Mouse (Mus musculus): ENCODE measurements at regions not wholly inside any gene's neighbourhood (a gene's known extent, or its start where the extent isn't known, plus 50 kb on each side); places are given as distances from the start of the nearest gene placed in this dataset.
A peak's percentile ranks its signal among the peaks of the same experiment; 100 is the strongest.

GRCm38 (mm10) chr19:30427484-30427883, 122.0 kb downstream of the Dkk1 start:
- DNase-seq (ENCODE audit: low read depth, low spot score) = peak; percentile 25

- DNase-seq (ENCODE audit: low read depth, low spot score) = no peak
Measured at GRCm38 (mm10) chr19:30433141-30433540, 116.3 kb downstream of the Dkk1 start.

GRCm38 (mm10) chr19:30435054-30435738, 114.3 kb downstream of the Dkk1 start:
- DNase-seq (ENCODE audit: low read depth, low spot score) = no peak

DNA sequence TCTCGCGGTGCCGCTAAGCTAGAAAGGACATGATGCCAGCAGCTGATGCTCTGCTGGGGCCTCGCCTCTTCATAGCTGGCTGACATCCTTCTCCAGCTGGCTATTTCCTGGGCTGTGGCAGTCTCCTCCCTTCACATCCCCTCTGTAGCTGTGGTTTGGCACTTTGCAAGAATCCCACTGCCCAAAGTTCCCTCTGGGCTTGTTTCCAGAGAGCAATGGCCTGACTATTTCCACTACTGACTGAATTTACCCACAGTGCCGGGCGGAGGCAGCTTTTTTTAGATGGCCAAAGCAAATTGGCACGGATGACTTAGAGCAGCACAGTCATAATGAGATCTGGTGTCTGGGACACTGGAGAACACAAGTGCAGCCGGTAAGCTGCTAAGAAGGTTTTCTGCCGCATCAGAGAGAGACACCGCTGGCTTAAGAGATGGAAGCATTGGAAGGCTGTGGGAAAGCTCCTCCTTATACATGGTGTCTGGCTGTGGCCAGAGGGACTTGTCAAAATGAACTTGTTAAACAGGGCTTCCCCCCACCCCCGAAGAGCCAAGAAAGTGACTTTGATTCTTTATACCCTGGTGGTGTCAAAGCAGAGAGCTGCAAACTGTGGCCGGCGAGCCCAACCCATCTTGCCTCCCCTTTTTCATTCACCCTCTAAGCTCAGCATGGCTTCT, 98.5 kb downstream of the Dkk1 start:
- no peak for DNase-seq (ENCODE audit: low read depth, low spot score)

DNA sequence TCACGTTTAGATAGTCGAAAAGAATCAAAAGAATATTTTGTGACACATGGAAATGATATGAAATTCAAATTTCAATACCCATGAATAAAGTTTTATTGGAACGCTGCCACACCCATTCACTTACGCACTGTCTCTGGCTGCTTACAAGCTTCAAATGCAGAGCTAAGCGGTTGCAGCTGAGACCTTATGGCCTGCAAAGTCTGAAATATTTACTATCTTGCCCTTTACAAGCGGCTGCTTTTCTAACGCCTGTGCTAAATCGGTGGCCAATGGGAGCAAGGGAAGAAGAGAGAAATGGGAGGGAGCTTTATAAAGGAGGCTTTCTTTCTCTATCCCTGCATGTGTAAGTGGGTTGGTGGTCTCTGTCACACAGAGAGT, 97.9 kb downstream of the Dkk1 start:
- no peak for DNase-seq (ENCODE audit: low read depth, low spot score)

DNA sequence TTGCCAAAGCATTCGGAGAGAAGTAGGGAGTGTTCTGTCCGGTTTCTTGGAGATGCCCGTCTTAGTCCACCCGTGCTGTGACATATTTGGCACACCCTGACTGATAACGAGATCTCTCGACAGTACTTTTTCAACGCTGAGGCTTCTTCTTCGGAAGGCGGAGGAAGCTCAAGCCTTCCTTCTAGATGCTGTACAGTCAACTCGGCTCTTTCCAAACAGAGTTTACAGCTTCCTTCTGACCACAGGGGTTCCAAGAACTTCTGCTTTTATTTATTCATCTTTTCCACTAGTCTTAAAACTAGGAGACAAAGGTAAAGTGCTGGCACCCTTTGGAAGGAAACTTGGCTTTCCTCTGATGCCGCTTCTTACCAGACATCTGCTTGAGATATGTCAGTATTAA, 96.8 kb downstream of the Dkk1 start:
- DNase-seq (ENCODE audit: low read depth, low spot score) = no peak

DNA sequence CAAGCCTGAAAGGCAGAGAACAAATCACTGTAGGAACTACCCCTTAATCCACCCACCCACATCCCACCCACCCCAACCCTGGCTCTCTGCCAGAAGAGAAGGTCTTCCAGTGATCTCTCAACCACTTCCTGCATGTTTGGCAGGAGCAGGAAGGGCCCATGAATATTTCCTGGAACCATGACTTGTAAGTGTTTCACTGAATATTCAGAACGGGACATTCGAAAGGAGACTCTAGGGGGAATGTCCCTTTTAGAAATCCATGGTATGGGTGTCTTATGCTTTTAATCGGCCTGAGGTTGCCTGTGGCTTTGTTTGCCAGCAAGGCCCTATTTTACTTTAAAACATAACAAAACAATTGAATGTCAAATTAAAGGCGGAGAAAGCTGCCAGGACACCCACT, 66.0 kb downstream of the Dkk1 start:
- peak; percentile 66 for DNase-seq (ENCODE audit: low read depth, low spot score)

GRCm38 (mm10) chr19:30489786-30490185, 59.7 kb downstream of the Dkk1 start:
- DNase-seq (ENCODE audit: low read depth, low spot score) = no peak

DNA sequence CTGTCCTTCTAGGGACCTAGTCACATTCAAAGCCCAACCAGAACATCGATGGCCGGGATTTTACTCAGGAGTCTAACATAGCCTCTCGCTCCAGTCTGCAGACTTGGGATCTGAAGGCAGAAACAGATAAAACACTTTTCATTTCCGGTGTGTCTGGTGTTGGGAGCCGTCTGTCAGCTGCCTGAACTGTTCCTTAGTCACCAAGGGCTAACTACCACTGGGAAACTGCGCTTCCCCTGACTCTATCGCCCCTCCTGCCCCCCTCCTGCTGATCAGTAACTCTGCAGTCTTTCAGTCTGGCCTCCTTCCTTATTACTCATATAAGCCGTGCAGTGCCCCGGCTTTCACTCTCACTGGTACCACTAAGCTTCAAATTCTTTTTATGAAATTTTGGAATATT, 58.5 kb downstream of the Dkk1 start:
- DNase-seq (ENCODE audit: low read depth, low spot score) = no peak
